Mouse (Mus musculus) E14TG2a.4 (cell line): ENCODE measurements at regions not wholly inside any gene's neighbourhood (a gene's known extent, or its start where the extent isn't known, plus 50 kb on each side); places are given as distances from the start of the nearest gene placed in this dataset.

ENCODE experiments used
- CTCF ChIP-seq: conservative IDR thresholded peaks from 2 replicates; pipeline ENCODE4 v1.5.1; 2014; ENCODE audit warnings: low read length
- NANOG ChIP-seq: IDR thresholded peaks from 2 replicates; pipeline ENCODE4 v1.6.1; 2014; ENCODE audit warnings: borderline replicate concordance, low read length, mixed read lengths
- POU5F1 ChIP-seq: IDR thresholded peaks from 2 replicates; pipeline ENCODE4 v1.6.1; 2014; ENCODE audit warnings: low read length, borderline replicate concordance

DNA sequence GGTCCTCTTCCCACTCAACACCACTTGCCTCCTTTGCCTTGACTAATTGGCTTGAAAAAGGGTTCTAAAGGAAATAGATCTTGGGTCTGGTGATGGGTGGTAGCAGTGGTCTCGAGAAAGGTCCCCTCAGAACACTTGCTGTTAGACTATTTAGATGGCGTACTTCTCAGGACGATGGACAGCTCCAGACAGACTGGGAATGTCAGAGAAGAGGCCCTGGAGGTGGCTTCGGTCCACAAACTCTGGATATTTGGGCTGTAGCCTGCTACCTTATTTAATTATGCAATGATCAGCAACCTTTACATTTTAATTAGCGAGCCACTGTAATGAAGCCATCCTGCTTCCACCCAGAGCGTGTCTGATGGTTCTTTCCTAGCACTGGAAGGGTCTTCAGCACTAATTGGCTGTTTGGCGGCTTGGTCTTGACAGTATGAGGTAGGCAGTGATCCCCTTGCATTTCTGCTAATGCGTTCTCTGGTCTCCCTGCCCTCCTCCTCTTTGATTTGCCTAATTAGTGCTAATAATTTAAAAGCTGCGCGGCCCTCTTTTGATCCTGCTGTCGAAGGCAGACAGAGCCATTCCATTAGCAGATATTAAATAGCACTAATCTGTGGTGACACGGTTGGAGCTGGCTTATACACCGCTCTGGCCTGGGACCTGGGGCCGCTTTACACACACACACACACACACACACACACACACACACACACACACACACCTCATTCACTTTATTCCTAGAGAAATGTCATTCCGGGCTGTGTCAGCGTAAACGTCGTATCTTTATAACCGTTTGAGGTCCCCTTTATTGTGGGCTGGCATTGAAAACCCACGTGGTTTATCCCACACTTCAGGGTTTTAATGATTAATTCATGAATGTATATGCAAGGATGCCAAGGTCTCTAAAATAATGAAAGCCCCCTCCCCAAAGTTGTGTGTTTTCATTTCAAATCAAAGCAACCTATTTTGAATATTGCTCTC, 76.4 kb upstream of the N4bp1 start:
- TF ChIP-seq CTCF, result no peak
- TF ChIP-seq NANOG, result no peak
- no peak for TF ChIP-seq POU5F1
